In the genomic region with DNA sequence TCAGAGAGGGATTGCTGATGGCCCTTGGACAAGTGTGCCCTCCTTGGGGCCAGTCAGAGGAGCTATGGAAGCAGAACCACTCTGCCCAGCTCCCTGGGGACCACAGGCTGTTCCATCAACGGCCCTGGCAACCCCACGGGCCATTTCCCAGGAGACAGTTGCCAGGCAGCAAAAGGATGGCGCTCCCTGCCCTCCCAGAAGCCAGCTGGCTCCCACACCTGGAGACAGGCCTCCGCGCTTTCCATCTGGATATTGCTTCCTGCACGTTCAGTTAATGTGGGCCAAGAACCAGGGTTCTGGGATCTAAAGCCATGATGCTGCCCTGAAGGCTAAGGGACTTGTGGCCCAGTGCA, we compare ENCODE assay signal across 7 mouse cellular contexts. TPM values are rescaled to one million over a fixed set of nuclear protein-coding genes. Genes with fewer than 3 reads are reported as not detected.
A peak's percentile ranks its signal among the peaks of the same experiment; 100 is the strongest.
DNase-seq lines count a peak whose midpoint lies in the region; TF ChIP-seq lines count a peak whose summit lies in the region.

No protein-coding gene starts in this region.

- H3K27me3 ChIP-seq in kidney, adult 2 months (replicated peaks; ENCODE audit: control insufficient read depth, insufficient read depth, low read length): no peaks in the 10 kb centered on the region
- no peaks in the 10 kb centered on the region for H3K27me3 ChIP-seq in spleen, adult 2 months (ENCODE audit: control insufficient read depth, insufficient read depth, low read length)

- no peak for TF ChIP-seq POLR2A in kidney, adult 2 months (IDR thresholded peaks at IDR 0.05; ENCODE audit: low read depth, low read length)
- TF ChIP-seq POLR2A in spleen, adult 2 months (IDR thresholded peaks at IDR 0.05; ENCODE audit: low read depth, low read length): no peak

- 86% methylated on average over 6 of the region's 6 CpGs for WGBS in kidney, adult 2 months
- 50% methylated on average over 6 of the region's 6 CpGs for WGBS in spleen, adult 2 months

- H3K36me3 ChIP-seq in kidney, adult 2 months (ENCODE audit: control insufficient read depth, insufficient read depth, low read length): no peaks in the 10 kb centered on the region
- H3K36me3 ChIP-seq in spleen, adult 2 months (ENCODE audit: control insufficient read depth, insufficient read depth, low read length): peaks cover 16% of the 10 kb centered on the region

- DNase-seq in kidney, adult 2 months: no peak
- DNase-seq in kidney, postnatal 25 days: no peak
- no peak for DNase-seq in spleen, adult 2 months (ENCODE audit: low read depth in 1 of 2, low spot score in 2 of 2)
- no peak for DNase-seq in spleen, postnatal 14 days (ENCODE audit: low spot score in 2 of 2)
- peak; percentile 66 to 71 for DNase-seq in layer of hippocampus, adult 8-10 months (ENCODE audit: low spot score in 2 of 2)
- DNase-seq in testis, postnatal 10 days (ENCODE audit: low spot score): no peak
- DNase-seq in spleen, adult 12 weeks (ENCODE audit: low spot score): no peak

- no peak for TF ChIP-seq CTCF in kidney, adult 2 months (conservative IDR thresholded peaks at IDR 0.05; ENCODE audit: insufficient read depth, insufficient read length, low read depth, low read length)
- TF ChIP-seq CTCF in spleen, adult 2 months (IDR thresholded peaks at IDR 0.05; ENCODE audit: extremely low read depth, insufficient read depth, insufficient read length, insufficient replicate concordance): no peak

- no peaks in the 10 kb centered on the region for H3K4me1 ChIP-seq in kidney, adult 2 months (ENCODE audit: control insufficient read depth, insufficient read depth, low read length)
- peaks cover 29% of the 10 kb centered on the region for H3K4me1 ChIP-seq in spleen, adult 2 months (ENCODE audit: control insufficient read depth, insufficient read depth, insufficient read length)

- H3K27ac ChIP-seq in kidney, adult 2 months (ENCODE audit: insufficient read depth, low read depth, low read length): peak overlapping the region; percentile 9
- peak overlapping the region; percentile 93 for H3K27ac ChIP-seq in spleen, adult 2 months (ENCODE audit: insufficient read depth, low read length)

- no peak overlapping the region for H3K4me3 ChIP-seq in kidney, adult 2 months (ENCODE audit: insufficient read depth, low read depth, low read length)
- no peak overlapping the region for H3K4me3 ChIP-seq in spleen, adult 2 months (ENCODE audit: extremely low read depth, insufficient read depth, insufficient read length)

RNA-seq across cellular contexts. Expression of a gene that starts 11.8 kb away (rescaled TPM):
- 33.5 and 35.6 TPM in 2 replicates for polyA plus RNA-seq in kidney, adult 2 months (2012; rRNA removed)
- 95.1 and 118 TPM in 2 replicates for polyA plus RNA-seq in spleen, adult 2 months (2012; rRNA removed)
- 100 to 1,000 TPM; 160 to 168 (median 167) TPM for total RNA-seq in layer of hippocampus, adult 8-10 months (2022)

RNA-seq across cellular contexts. Expression of a gene that starts 29.9 kb away (rescaled TPM):
- polyA plus RNA-seq in kidney, adult 2 months (2012; rRNA removed): 37.8 and 43.3 TPM in 2 replicates
- polyA plus RNA-seq in spleen, adult 2 months (2012; rRNA removed): 165 and 240 TPM in 2 replicates
- total RNA-seq in layer of hippocampus, adult 8-10 months (2022): 10 to 100 TPM; 18.1 to 25.0 (median 22.8) TPM

Comparison
In these comparisons a context has a peak if more than half of its experiments do, and no peak if none do; other contexts are left out.
1. DNase-seq: peak in layer of hippocampus, adult 8-10 months (2 of 2); none in kidney, adult 2 months (single experiment), kidney, postnatal 25 days (0 of 2), spleen, adult 2 months (0 of 2), spleen, postnatal 14 days (0 of 2), testis, postnatal 10 days (single experiment) and spleen, adult 12 weeks (single experiment).